Mouse (Mus musculus) ES-Bruce4 (cell line): Measurements from ENCODE around the gene Gm9508.

Source experiments
- CTCF ChIP-seq: IDR thresholded peaks from one replicate; pipeline ENCODE4 v1.8.1; 2011; ENCODE audit warnings: low read depth, low read length
- EP300 ChIP-seq: IDR thresholded peaks from 2 replicates; pipeline ENCODE4 v1.6.1; 2011; ENCODE audit warnings: low read depth, low read length; ENCODE audit not compliant: insufficient read depth
- POLR2A ChIP-seq: IDR thresholded peaks from one replicate; pipeline ENCODE4 v1.8.1; 2011; ENCODE audit warnings: low read length; ENCODE audit not compliant: insufficient read depth

DNA sequence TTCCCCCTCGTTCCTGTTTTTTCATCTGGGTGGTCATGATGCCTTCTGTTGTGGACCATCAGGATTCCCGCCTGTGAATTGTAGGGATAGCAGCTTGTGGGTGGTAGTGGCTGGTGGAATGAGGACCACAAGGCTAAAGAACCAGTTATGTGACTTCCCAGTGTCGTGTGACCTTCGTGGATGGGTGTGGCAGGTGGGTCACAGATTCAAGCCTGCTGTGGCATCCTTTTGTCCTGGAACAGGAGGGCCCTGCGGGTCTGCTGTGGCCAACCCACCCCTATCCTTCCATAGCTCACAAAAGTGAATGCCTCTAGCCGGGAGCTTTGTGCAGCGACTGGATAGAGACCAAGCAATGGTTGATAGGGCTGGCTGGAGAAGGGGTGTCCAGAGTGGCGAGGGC is 49.1 kb downstream of the Gm9508 start:
- TF ChIP-seq CTCF (no peak), EP300 (0 out of 2 replicates have a peak, but pooled peaks have one; percentile 59), POLR2A (no peak)
